ENCODE assay signal across 9 mouse cellular contexts in genomic region chr7:143067897-143068296, GRCm38 (mm10). TPM values are rescaled to one million over a fixed set of nuclear protein-coding genes. Genes with fewer than 3 reads are reported as not detected.
DNase-seq lines count a peak whose midpoint lies in the region; ATAC-seq lines count a peak whose summit lies in the region.
"Had no signal": no experiment of that assay in that cellular context is flagged by ENCODE, and none has a peak within 500 bp of the region (broad histone marks: within the 10 kb centered on the region; RNA-seq: fewer than 3 reads in every experiment).

No protein-coding gene starts in this region.

- H3K36me3 ChIP-seq in embryonic facial prominence, embryonic 12.5 days = peaks cover 46% of the 10 kb centered on the region
- peaks cover 19% of the 10 kb centered on the region for H3K36me3 ChIP-seq in intestine, embryonic 16.5 days (ENCODE audit: control insufficient read depth, insufficient read depth, low read length)

- no peak for ATAC-seq in embryonic facial prominence, embryonic 12.5 days (ENCODE audit: insufficient number of reproducible peaks, insufficient read depth, low FRiP score, low TSS enrichment)
- ATAC-seq in intestine, embryonic 16.5 days = no peak

- H3K4me2 ChIP-seq in embryonic facial prominence, embryonic 12.5 days (replicated peaks) = peak overlapping the region; percentile 46
- H3K4me2 ChIP-seq in intestine, embryonic 16.5 days (ENCODE audit: low read depth, low read length) = no peak overlapping the region

- no peaks in the 10 kb centered on the region for H3K27me3 ChIP-seq in embryonic facial prominence, embryonic 12.5 days
- no peaks in the 10 kb centered on the region for H3K27me3 ChIP-seq in intestine, embryonic 16.5 days (replicated peaks; ENCODE audit: control insufficient read depth, insufficient read depth, low read length)

- peak overlapping the region; percentile 87; the same call in 1 of the 2 replicates for H3K27ac ChIP-seq in embryonic facial prominence, embryonic 12.5 days
- H3K27ac ChIP-seq in intestine, embryonic 16.5 days (ENCODE audit: low read length) = peak overlapping the region; percentile 94; the same call in 1 of the 2 replicates

- no peak overlapping the region for H3K9ac ChIP-seq in embryonic facial prominence, embryonic 12.5 days
- no peak overlapping the region; the same call in 1 of the 2 replicates for H3K9ac ChIP-seq in intestine, embryonic 16.5 days (ENCODE audit: low read depth, low read length)

- H3K4me3 ChIP-seq in embryonic facial prominence, embryonic 12.5 days = no peak overlapping the region
- H3K4me3 ChIP-seq in intestine, embryonic 16.5 days (ENCODE audit: low read length) = no peak overlapping the region

- H3K4me1 ChIP-seq in embryonic facial prominence, embryonic 12.5 days = peaks cover 18% of the 10 kb centered on the region
- peaks cover 16% of the 10 kb centered on the region for H3K4me1 ChIP-seq in intestine, embryonic 16.5 days (ENCODE audit: control insufficient read depth, insufficient read depth, low read length)

- 91% methylated on average over 3 of the region's 3 CpGs for WGBS in embryonic facial prominence, embryonic 12.5 days
- WGBS in intestine, embryonic 16.5 days = 83% methylated on average over 3 of the region's 3 CpGs

- peak; percentile 95 for DNase-seq in heart, adult 11 months
- no peak for DNase-seq in heart, adult 18-20 months
- peak; percentile 54 for DNase-seq in 3T3-L1 (ENCODE audit: low read depth, low spot score)
- DNase-seq in embryo, embryonic 10.5 days (ENCODE audit: low spot score) = no peak
- DNase-seq in layer of hippocampus, adult 9-10 months (ENCODE audit: low spot score) = no peak
- no peak for DNase-seq in yolk sac, embryonic 10.5 days (ENCODE audit: low spot score)
- DNase-seq: lung, postnatal 10 days had no signal

- H3K9me3 ChIP-seq in embryonic facial prominence, embryonic 12.5 days = no peaks in the 10 kb centered on the region
- no peaks in the 10 kb centered on the region for H3K9me3 ChIP-seq in intestine, embryonic 16.5 days (ENCODE audit: control insufficient read depth, low read length)

RNA-seq across cellular contexts. Expression of gene Tssc4, which starts 1.2 kb away (rescaled TPM):
- total RNA-seq in heart, adult 18-20 months (2021) = 10 to 100 TPM; 13.1 to 14.9 TPM
- 106 and 107 TPM in 2 replicates for polyA plus RNA-seq in embryonic facial prominence, embryonic 12.5 days (2016; fragmentation: Nextera tagmentation; extraction: Ambion mirVana)
- 67.9 and 74.7 TPM in 2 replicates for polyA plus RNA-seq in intestine, embryonic 16.5 days (2015; fragmentation: Nextera tagmentation; extraction: Ambion mirVana)

RNA-seq across cellular contexts. Expression of gene Cd81, which starts 15.4 kb away (rescaled TPM):
- total RNA-seq in heart, adult 18-20 months (2021) = 100 to 1,000 TPM; 410 to 413 TPM
- polyA plus RNA-seq in embryonic facial prominence, embryonic 12.5 days (2016; fragmentation: Nextera tagmentation; extraction: Ambion mirVana) = 318 and 332 TPM in 2 replicates
- polyA plus RNA-seq in intestine, embryonic 16.5 days (2015; fragmentation: Nextera tagmentation; extraction: Ambion mirVana) = 391 and 421 TPM in 2 replicates

RNA-seq across cellular contexts. Expression of gene Trpm5, which starts 26.5 kb away (rescaled TPM):
- total RNA-seq in heart, adult 18-20 months (2021) = under 1 TPM in 1 of 2 experiments, not detected in 1; 0.10 TPM
- polyA plus RNA-seq in embryonic facial prominence, embryonic 12.5 days (2016; fragmentation: Nextera tagmentation; extraction: Ambion mirVana) = 5.2 and 6.2 TPM in 2 replicates
- polyA plus RNA-seq in intestine, embryonic 16.5 days (2015; fragmentation: Nextera tagmentation; extraction: Ambion mirVana) = 7.9 and 8.0 TPM in 2 replicates

RNA-seq across cellular contexts. Expression of gene Kcnq1, which starts 38.3 kb away (rescaled TPM):
- total RNA-seq in heart, adult 18-20 months (2021) = 10 to 100 TPM; 33.8 to 36.4 TPM
- polyA plus RNA-seq in embryonic facial prominence, embryonic 12.5 days (2016; fragmentation: Nextera tagmentation; extraction: Ambion mirVana) = 0.73 and 2.0 TPM in 2 replicates
- polyA plus RNA-seq in intestine, embryonic 16.5 days (2015; fragmentation: Nextera tagmentation; extraction: Ambion mirVana) = 9.7 and 10.8 TPM in 2 replicates

Comparison
In these comparisons a context has a peak if more than half of its experiments do, and no peak if none do; other contexts are left out.
1. DNase-seq: peak in heart, adult 11 months (single experiment) and 3T3-L1 (single experiment); none in heart, adult 18-20 months (0 of 2), embryo, embryonic 10.5 days (single experiment), layer of hippocampus, adult 9-10 months (single experiment) and yolk sac, embryonic 10.5 days (single experiment).